Mouse (Mus musculus): ENCODE data around the gene Snx30.

GRCm38 (mm10) chr4:59806879-59807195, 1.2 kb downstream of the Snx30 start:
- no peak for TF ChIP-seq GATA1 (IDR thresholded peaks at IDR 0.05; ENCODE audit: borderline replicate concordance, low read length)
- no peak for TF ChIP-seq FLI1 (IDR thresholded peaks at IDR 0.05; ENCODE audit: low read length)
